Mouse (Mus musculus) mammary gland, adult 2 months (tissue): ENCODE data around the gene Olfr891. TPM values are rescaled to one million over a fixed set of nuclear protein-coding genes. Genes with fewer than 3 reads are reported as not detected.

Experiments
- polyA plus RNA-seq: library from polyadenylated mRNA; depleted of rRNA; stranded (reverse); fragments of >200 nt; gene quantifications from 2 replicates; pipeline ENCODE4 v1.2.3, GENCODE M21; 2012; ENCODE audit warnings: low replicate concordance; rRNA removed

The Olfr891 gene
- polyA plus RNA-seq = not detected in 2 replicates

GRCm38 (mm10) chr9:38180721-38181120 lies at the start of gene Olfr891:
Gene Olfr891 (minus strand): TSS chr9:38180821.

GRCm38 (mm10) chr9:38217755-38218154 lies 37.1 kb upstream of the Olfr891 start, which contains the start of gene Olfr894:
Gene Olfr894 (plus strand): TSS chr9:38218055.

GRCm38 (mm10) chr9:38208065-38208464 lies 27.4 kb upstream of the Olfr891 start, which contains the start of gene Olfr893:
Gene Olfr893 (plus strand): TSS chr9:38208365.

GRCm38 (mm10) chr9:38142217-38142616 lies 38.4 kb downstream of the Olfr891 start, which contains the start of gene Olfr890:
Gene Olfr890 (plus strand): TSS chr9:38142517.

Other genes with a start within 250 kb of the Olfr891 start
- not detected in 2 replicates for gene Olfr881, start 189.0 kb downstream of the Olfr891 start, polyA plus RNA-seq
- not detected in 2 replicates for gene Olfr883, start 155.0 kb downstream of the Olfr891 start, polyA plus RNA-seq
- gene Olfr884, start 134.3 kb downstream of the Olfr891 start, polyA plus RNA-seq = not detected in 2 replicates
- not detected in 2 replicates for gene Olfr885, start 119.5 kb downstream of the Olfr891 start, polyA plus RNA-seq
- gene Olfr887, start 96.7 kb downstream of the Olfr891 start, polyA plus RNA-seq = not detected in 2 replicates
- gene Olfr888, start 72.7 kb downstream of the Olfr891 start, polyA plus RNA-seq = not detected in 2 replicates
- gene Olfr889, start 65.6 kb downstream of the Olfr891 start, polyA plus RNA-seq = not detected in 2 replicates
- not detected in 2 replicates for gene Olfr890, start 38.3 kb downstream of the Olfr891 start, polyA plus RNA-seq
- gene Olfr893, start 27.5 kb upstream of the Olfr891 start, polyA plus RNA-seq = not detected in 2 replicates
- gene Olfr894, start 37.2 kb upstream of the Olfr891 start, polyA plus RNA-seq = not detected in 2 replicates
- gene Olfr143, start 72.0 kb upstream of the Olfr891 start, polyA plus RNA-seq = not detected in 2 replicates
- gene Olfr895, start 87.0 kb upstream of the Olfr891 start, polyA plus RNA-seq = not detected in 2 replicates
- gene Olfr896-ps1, start 110.3 kb upstream of the Olfr891 start, polyA plus RNA-seq = not detected in 2 replicates
- gene Olfr25, start 148.2 kb upstream of the Olfr891 start, polyA plus RNA-seq = not detected in 2 replicates
- not detected in 2 replicates for gene Olfr898, start 167.6 kb upstream of the Olfr891 start, polyA plus RNA-seq
- not detected in 2 replicates for gene Olfr250, start 186.1 kb upstream of the Olfr891 start, polyA plus RNA-seq
- not detected in 2 replicates for gene Olfr251, start 196.3 kb upstream of the Olfr891 start, polyA plus RNA-seq
- not detected in 2 replicates for gene Olfr147, start 220.9 kb upstream of the Olfr891 start, polyA plus RNA-seq
- not detected in 2 replicates for gene Olfr901, start 248.6 kb upstream of the Olfr891 start, polyA plus RNA-seq